Mouse (Mus musculus): ENCODE data around the gene Ebi3.

The Ebi3 gene

GRCm38 (mm10) chr17:55952447-55953027 is at the start of gene Ebi3:
Gene Ebi3, plus strand, starts transcription at chr17:55952640.
- DNase-seq = peak; percentile 41 to 60

- no peak for DNase-seq
Measured at GRCm38 (mm10) chr17:55903087-55903486, 49.4 kb upstream of the Ebi3 start.

GRCm38 (mm10) chr17:55903687-55904086 is 48.8 kb upstream of the Ebi3 start:
- no peak for DNase-seq

- DNase-seq = no peak
Measured at GRCm38 (mm10) chr17:55904131-55904530, 48.3 kb upstream of the Ebi3 start.

- no peak for DNase-seq
Measured at GRCm38 (mm10) chr17:55906669-55907068, 45.8 kb upstream of the Ebi3 start.

- DNase-seq = peak; percentile 67 to 78
Measured at GRCm38 (mm10) chr17:55931553-55932502, 20.6 kb upstream of the Ebi3 start.

GRCm38 (mm10) chr17:55932635-55933034 is 19.8 kb upstream of the Ebi3 start:
- DNase-seq = no peak

- DNase-seq = no peak
Measured at GRCm38 (mm10) chr17:55933191-55933590, 19.2 kb upstream of the Ebi3 start.

GRCm38 (mm10) chr17:55944387-55944865 is 8.0 kb upstream of the Ebi3 start:
- peak in 1 of 2 experiments; percentile 18 for DNase-seq

GRCm38 (mm10) chr17:55944866-55945682 is 7.4 kb upstream of the Ebi3 start:
- DNase-seq = peak; percentile 92 to 95

GRCm38 (mm10) chr17:55945696-55946095 is 6.7 kb upstream of the Ebi3 start:
- DNase-seq = peak in 1 of 2 experiments; percentile 16

- no peak for DNase-seq
Measured at GRCm38 (mm10) chr17:55948647-55949046, 3.8 kb upstream of the Ebi3 start.

GRCm38 (mm10) chr17:55949400-55949799 is 3.0 kb upstream of the Ebi3 start, which contains the start of gene Zfp119b:
Gene Zfp119b, minus strand, starts transcription at chr17:55949500.
- DNase-seq = no peak

- DNase-seq = no peak
Measured at GRCm38 (mm10) chr17:55950601-55951000, 1.8 kb upstream of the Ebi3 start.

- DNase-seq = no peak
Measured at GRCm38 (mm10) chr17:55952041-55952440, 399 bp upstream of the Ebi3 start.

- no peak for DNase-seq
Measured at GRCm38 (mm10) chr17:55953751-55954150, 1.3 kb downstream of the Ebi3 start.

GRCm38 (mm10) chr17:55954229-55954628 is 1.8 kb downstream of the Ebi3 start:
- DNase-seq = no peak

GRCm38 (mm10) chr17:55956129-55956528 is 3.7 kb downstream of the Ebi3 start:
- peak; percentile 85 to 88 for DNase-seq

GRCm38 (mm10) chr17:55956591-55956990 is 4.2 kb downstream of the Ebi3 start:
- no peak for DNase-seq

GRCm38 (mm10) chr17:55957168-55957567 is 4.7 kb downstream of the Ebi3 start:
- DNase-seq = peak; percentile 65 to 81

- no peak for DNase-seq
Measured at GRCm38 (mm10) chr17:55957726-55958583, 5.5 kb downstream of the Ebi3 start.

GRCm38 (mm10) chr17:55958584-55958886 is 6.1 kb downstream of the Ebi3 start:
- no peak for DNase-seq
